In genomic region chr4:142083193-142083592, GRCm38 (mm10) we compare ENCODE assay signal across 8 mouse cellular contexts. TPM values are rescaled to one million over a fixed set of nuclear protein-coding genes. Genes with fewer than 3 reads are reported as not detected.
A peak's percentile ranks its signal among the peaks of the same experiment; 100 is the strongest.
DNase-seq lines count a peak whose midpoint lies in the region; ATAC-seq and TF ChIP-seq lines count a peak whose summit lies in the region.

No protein-coding gene starts in this region.

- intact Hi-C loops in heart, postnatal 25 days (cut with DNase I): loop anchor here (5.0 kb wide), 2 partner anchors 41 to 76 kb away; no protein-coding TSS in a partner anchor

- no peaks in the 10 kb centered on the region for H3K36me3 ChIP-seq in heart, embryonic 11.5 days (ENCODE audit: control insufficient read depth, insufficient read depth, low read length)
- H3K36me3 ChIP-seq in hindbrain, embryonic 12.5 days: no peaks in the 10 kb centered on the region
- H3K36me3 ChIP-seq in midbrain, embryonic 11.5 days (ENCODE audit: control insufficient read depth, insufficient read depth, low read length): no peaks in the 10 kb centered on the region

- TF ChIP-seq CTCF in bone marrow macrophage, adult 2 months (IDR thresholded peaks at IDR 0.05; ENCODE audit: low read depth, low read length): no peak

- H3K4me3 ChIP-seq in heart, embryonic 11.5 days (ENCODE audit: low read depth, low read length): peak overlapping the region; percentile 61
- peak overlapping the region; percentile 78 for H3K4me3 ChIP-seq in bone marrow macrophage, adult 2 months (ENCODE audit: insufficient read depth, low read length)
- peak overlapping the region; percentile 66 for H3K4me3 ChIP-seq in hindbrain, embryonic 12.5 days
- H3K4me3 ChIP-seq in midbrain, embryonic 11.5 days (ENCODE audit: low read depth, low read length): no peak overlapping the region

- peaks cover 39% of the 10 kb centered on the region for H3K4me1 ChIP-seq in heart, embryonic 11.5 days (ENCODE audit: control insufficient read depth, insufficient read depth, low read length)
- peaks cover 41% of the 10 kb centered on the region for H3K4me1 ChIP-seq in bone marrow macrophage, adult 2 months (ENCODE audit: control insufficient read depth, insufficient read depth, low read length)
- peaks cover 19% of the 10 kb centered on the region for H3K4me1 ChIP-seq in hindbrain, embryonic 12.5 days
- H3K4me1 ChIP-seq in midbrain, embryonic 11.5 days (ENCODE audit: control insufficient read depth, insufficient read depth, low read length): peaks cover 9% of the 10 kb centered on the region

- DNase-seq in heart, postnatal 25 days (ENCODE audit: low spot score): no peak
- DNase-seq in midbrain, embryonic 11.5 days (ENCODE audit: low spot score, missing footprints): no peak
- no peak for DNase-seq in B cell, adult 2 months
- no peak for DNase-seq in thymus, postnatal 25 days

- H3K27me3 ChIP-seq in heart, embryonic 11.5 days (ENCODE audit: control insufficient read depth, insufficient read depth, low read length): 0 out of 2 replicates have a peak, but pooled peaks cover 6% of the 10 kb centered on the region
- H3K27me3 ChIP-seq in hindbrain, embryonic 12.5 days: peaks cover 58% of the 10 kb centered on the region
- H3K27me3 ChIP-seq in midbrain, embryonic 11.5 days (ENCODE audit: control insufficient read depth, insufficient read depth, low read length): peaks cover 25% of the 10 kb centered on the region

- peak overlapping the region; percentile 77 for H3K4me2 ChIP-seq in heart, embryonic 11.5 days
- peak overlapping the region; percentile 98 for H3K4me2 ChIP-seq in hindbrain, embryonic 12.5 days (replicated peaks)
- H3K4me2 ChIP-seq in midbrain, embryonic 11.5 days: peak overlapping the region; percentile 95

- no peaks in the 10 kb centered on the region for H3K9me3 ChIP-seq in heart, embryonic 11.5 days (replicated peaks; ENCODE audit: control insufficient read depth, low read length)
- no peaks in the 10 kb centered on the region for H3K9me3 ChIP-seq in hindbrain, embryonic 12.5 days (replicated peaks)
- no peaks in the 10 kb centered on the region for H3K9me3 ChIP-seq in midbrain, embryonic 11.5 days (ENCODE audit: control insufficient read depth, low read length)

- WGBS in heart, embryonic 11.5 days (ENCODE audit: insufficient replicate concordance): 43% methylated on average over 6 of the region's 6 CpGs
- WGBS in hindbrain, embryonic 12.5 days: 48% methylated on average over 6 of the region's 6 CpGs
- 53% methylated on average over 6 of the region's 6 CpGs for WGBS in midbrain, embryonic 11.5 days

- no peak for TF ChIP-seq POLR2A in bone marrow macrophage, adult 2 months (IDR thresholded peaks at IDR 0.05; ENCODE audit: borderline replicate concordance, low read depth, low read length)

- H3K27ac ChIP-seq in heart, embryonic 11.5 days (ENCODE audit: low read depth, low read length): no peak overlapping the region
- H3K27ac ChIP-seq in bone marrow macrophage, adult 2 months (ENCODE audit: insufficient read depth, low read depth, low read length): peak overlapping the region; percentile 14
- H3K27ac ChIP-seq in hindbrain, embryonic 12.5 days: no peak overlapping the region
- H3K27ac ChIP-seq in midbrain, embryonic 11.5 days (ENCODE audit: low read depth, low read length): no peak overlapping the region

- ATAC-seq in heart, embryonic 11.5 days (replicated peaks; ENCODE audit: insufficient number of reproducible peaks, low FRiP score, low TSS enrichment): no peak
- ATAC-seq in hindbrain, embryonic 12.5 days (ENCODE audit: low FRiP score): no peak
- no peak for ATAC-seq in midbrain, embryonic 11.5 days (ENCODE audit: low FRiP score)
- ATAC-seq in cerebellum, adult (ENCODE audit: insufficient number of reproducible peaks, low FRiP score, low TSS enrichment): no peak

- H3K9ac ChIP-seq in heart, embryonic 11.5 days (ENCODE audit: low read depth, low read length): peak overlapping the region; percentile 68; the same call in 1 of the 2 replicates
- H3K9ac ChIP-seq in hindbrain, embryonic 12.5 days: 0 out of 2 replicates have a peak overlapping the region, but pooled peaks have one; percentile 69
- no peak overlapping the region for H3K9ac ChIP-seq in midbrain, embryonic 11.5 days (ENCODE audit: low read length)

RNA-seq across cellular contexts. Expression of gene Tmem51, which starts 0.9 kb away (rescaled TPM):
- polyA plus RNA-seq in heart, embryonic 11.5 days (2014; fragmentation: Nextera tagmentation; extraction: Ambion mirVana): 21.9 and 23.4 TPM in 2 replicates
- 1 to 10 TPM; 7.3 to 8.6 TPM for total RNA-seq in heart, postnatal 25 days (2021)
- polyA plus RNA-seq in bone marrow macrophage, adult 2 months (2012; ENCODE audit: insufficient read depth, insufficient read length, missing spikeins): 52.4 and 56.6 TPM in 2 replicates
- 7.1 and 8.7 TPM in 2 replicates for polyA plus RNA-seq in hindbrain, embryonic 12.5 days (2016; fragmentation: Nextera tagmentation; extraction: Ambion mirVana)
- polyA plus RNA-seq in midbrain, embryonic 11.5 days (2014; fragmentation: Nextera tagmentation; extraction: Ambion mirVana): 11.1 and 12.3 TPM in 2 replicates
